Mouse (Mus musculus): ENCODE data around the gene Sgms1.

- TF ChIP-seq CTCF (IDR thresholded peaks at IDR 0.05; ENCODE audit: insufficient read depth, low read length), result no peak
- no peak for TF ChIP-seq POLR2A (IDR thresholded peaks at IDR 0.05; ENCODE audit: borderline replicate concordance, extremely low read depth, low read depth, low read length)
Observed at GRCm38 (mm10) chr19:32360989-32361698, 28.4 kb downstream of the Sgms1 start.

All from lung, adult 2 months (tissue).